ENCODE assay signal across 24 mouse cellular contexts in the genomic region with DNA sequence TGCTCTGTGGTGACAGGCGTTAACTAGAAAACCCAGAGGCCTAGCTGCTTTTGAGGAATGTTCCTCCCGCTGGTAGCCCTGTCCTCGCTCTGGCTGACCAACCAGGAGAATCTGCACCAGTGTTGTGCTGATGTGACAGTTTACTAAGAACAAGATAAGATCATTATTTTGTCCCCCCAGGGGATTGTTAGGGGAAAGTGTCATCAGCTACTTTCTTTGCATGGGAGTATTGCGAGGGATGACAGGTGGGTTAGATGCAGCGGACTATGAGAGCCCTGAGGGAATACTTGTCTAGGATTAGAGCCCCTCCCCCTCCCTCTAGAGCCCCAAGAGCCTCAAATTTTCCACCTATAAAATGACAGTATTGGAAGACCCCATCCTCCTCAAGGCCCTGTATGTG.
"Had no signal": no experiment of that assay in that cellular context is flagged by ENCODE, and none has a peak within 500 bp of the region (broad histone marks: within the 10 kb centered on the region; RNA-seq: fewer than 3 reads in every experiment).

No protein-coding gene starts in this region.

- H3K27me3 ChIP-seq: heart, embryonic 12.5 days; hindbrain, embryonic 13.5 days; hindbrain, embryonic 15.5 days; kidney, embryonic 15.5 days; limb, embryonic 13.5 days; limb, embryonic 15.5 days; liver, embryonic 12.5 days had no signal

- H3K4me2 ChIP-seq: heart, embryonic 12.5 days; hindbrain, embryonic 13.5 days; hindbrain, embryonic 15.5 days; kidney, embryonic 15.5 days; limb, embryonic 13.5 days; limb, embryonic 15.5 days; liver, embryonic 12.5 days had no signal

- H3K4me1 ChIP-seq: heart, embryonic 10.5 days; heart, embryonic 12.5 days; hindbrain, embryonic 15.5 days; kidney, embryonic 15.5 days; limb, embryonic 13.5 days; limb, embryonic 15.5 days; liver, embryonic 12.5 days had no signal

- ATAC-seq: hindbrain, postnatal 0 days; intestine, embryonic 16.5 days; liver, embryonic 12.5 days had no signal

- H3K27ac ChIP-seq: heart, embryonic 10.5 days; hindbrain, embryonic 13.5 days; hindbrain, embryonic 15.5 days; hindbrain, postnatal 0 days; kidney, embryonic 15.5 days; kidney, postnatal 0 days; limb, embryonic 13.5 days; limb, embryonic 15.5 days; liver, embryonic 12.5 days had no signal

- H3K36me3 ChIP-seq: heart, embryonic 10.5 days; heart, embryonic 12.5 days; hindbrain, embryonic 13.5 days; hindbrain, embryonic 15.5 days; kidney, embryonic 15.5 days; limb, embryonic 13.5 days; limb, embryonic 15.5 days; liver, embryonic 12.5 days had no signal

- DNase-seq: gastrocnemius, postnatal 14 days; gastrocnemius, postnatal 36 days; heart, adult 18-20 months; heart, postnatal 10 days; heart, postnatal 36 days; kidney, adult 11 months; kidney, adult 2 months; kidney, adult 9 months; kidney, postnatal 14 days; kidney, postnatal 36 days; layer of hippocampus, adult 9-11 months; layer of hippocampus, postnatal 36 days; left cerebral cortex, postnatal 4 days had no signal

- H3K9me3 ChIP-seq: hindbrain, embryonic 15.5 days; kidney, embryonic 15.5 days; limb, embryonic 15.5 days had no signal

- H3K4me3 ChIP-seq: heart, embryonic 10.5 days; heart, embryonic 12.5 days; hindbrain, embryonic 13.5 days; hindbrain, embryonic 15.5 days; kidney, embryonic 15.5 days; limb, embryonic 13.5 days; limb, embryonic 15.5 days; liver, embryonic 12.5 days had no signal

- H3K9ac ChIP-seq: heart, embryonic 12.5 days; hindbrain, embryonic 13.5 days; hindbrain, embryonic 15.5 days; kidney, embryonic 15.5 days; limb, embryonic 13.5 days; limb, embryonic 15.5 days; liver, embryonic 12.5 days had no signal
